ENCODE assay signal across 8 mouse cellular contexts in genomic region chr17:34392321-34392720, GRCm38 (mm10). TPM values are rescaled to one million over a fixed set of nuclear protein-coding genes. Genes with fewer than 3 reads are reported as not detected.
A peak's percentile ranks its signal among the peaks of the same experiment; 100 is the strongest.
DNase-seq lines count a peak whose midpoint lies in the region; ATAC-seq and TF ChIP-seq lines count a peak whose summit lies in the region.

No protein-coding gene starts in this region.

- H3K27me3 ChIP-seq in embryonic facial prominence, embryonic 10.5 days (replicated peaks; ENCODE audit: low read depth, poor library complexity, severe bottlenecking) = peaks cover 24% of the 10 kb centered on the region
- peaks cover 8% of the 10 kb centered on the region; the same call in 1 of the 2 replicates for H3K27me3 ChIP-seq in heart, embryonic 16.5 days (ENCODE audit: control insufficient read depth, insufficient read depth, low read length)
- H3K27me3 ChIP-seq in kidney, embryonic 15.5 days = 0 out of 2 replicates have a peak, but pooled peaks cover 4% of the 10 kb centered on the region
- H3K27me3 ChIP-seq in lung, postnatal 0 days (replicated peaks; ENCODE audit: insufficient read depth, low read length) = no peaks in the 10 kb centered on the region

- H3K27ac ChIP-seq in embryonic facial prominence, embryonic 10.5 days (replicated peaks) = no peak overlapping the region
- H3K27ac ChIP-seq in heart, embryonic 16.5 days (ENCODE audit: low read length) = no peak overlapping the region
- H3K27ac ChIP-seq in kidney, embryonic 15.5 days = no peak overlapping the region
- no peak overlapping the region for H3K27ac ChIP-seq in lung, postnatal 0 days (ENCODE audit: low read length)

- H3K4me3 ChIP-seq in embryonic facial prominence, embryonic 10.5 days = peak overlapping the region; percentile 54
- peak overlapping the region; percentile 44 for H3K4me3 ChIP-seq in heart, embryonic 16.5 days (ENCODE audit: low read length)
- H3K4me3 ChIP-seq in kidney, embryonic 15.5 days (replicated peaks) = peak overlapping the region; percentile 43
- 0 out of 2 replicates have a peak overlapping the region, but pooled peaks have one; percentile 6 for H3K4me3 ChIP-seq in lung, postnatal 0 days (ENCODE audit: low read depth, low read length)

- ATAC-seq in heart, embryonic 16.5 days (replicated peaks; ENCODE audit: extremely low read depth, insufficient read depth, low FRiP score) = no peak; the same call in 1 of the 2 replicates
- ATAC-seq in kidney, embryonic 15.5 days (replicated peaks; ENCODE audit: low FRiP score) = 0 out of 2 replicates have a peak, but pooled peaks have one; percentile 40
- peak; percentile 49 for ATAC-seq in lung, postnatal 0 days

- no peaks in the 10 kb centered on the region for H3K36me3 ChIP-seq in embryonic facial prominence, embryonic 10.5 days (replicated peaks)
- H3K36me3 ChIP-seq in heart, embryonic 16.5 days (ENCODE audit: control insufficient read depth, insufficient read depth) = no peaks in the 10 kb centered on the region
- no peaks in the 10 kb centered on the region for H3K36me3 ChIP-seq in kidney, embryonic 15.5 days
- no peaks in the 10 kb centered on the region for H3K36me3 ChIP-seq in lung, postnatal 0 days (ENCODE audit: insufficient read depth, low read length)

- no peak for TF ChIP-seq EP300 in lung, postnatal 0 days (IDR thresholded peaks at IDR 0.05)

- peaks cover 6% of the 10 kb centered on the region; the same call in 1 of the 2 replicates for H3K4me1 ChIP-seq in embryonic facial prominence, embryonic 10.5 days
- H3K4me1 ChIP-seq in heart, embryonic 16.5 days (ENCODE audit: control insufficient read depth, insufficient read depth, low read length) = no peaks in the 10 kb centered on the region
- H3K4me1 ChIP-seq in kidney, embryonic 15.5 days = peaks cover 9% of the 10 kb centered on the region; the same call in 1 of the 2 replicates
- H3K4me1 ChIP-seq in lung, postnatal 0 days (ENCODE audit: insufficient read depth, low read depth, low read length) = no peaks in the 10 kb centered on the region

- TF ChIP-seq CTCF in lung, postnatal 0 days (IDR thresholded peaks at IDR 0.05) = no peak

- peak; percentile 13 for DNase-seq in thymus, postnatal 14 days
- DNase-seq in thymus, adult 18-20 months = no peak
- DNase-seq in embryonic facial prominence, embryonic 10.5 days (ENCODE audit: low spot score) = peak; percentile 67
- DNase-seq in lung, postnatal 0 days (ENCODE audit: low spot score) = peak; percentile 43
- DNase-seq in retina, embryonic 14.5 days (ENCODE audit: low spot score) = peak; percentile 50
- no peak for DNase-seq in urinary bladder, adult 18-20 months (ENCODE audit: low spot score in 2 of 2)

- peak overlapping the region; percentile 64 for H3K4me2 ChIP-seq in heart, embryonic 16.5 days (ENCODE audit: low read depth, low read length)
- peak overlapping the region; percentile 68 for H3K4me2 ChIP-seq in kidney, embryonic 15.5 days
- H3K4me2 ChIP-seq in lung, postnatal 0 days (replicated peaks; ENCODE audit: low read depth, low read length) = peak overlapping the region; percentile 33; the same call in 1 of the 2 replicates

- WGBS in embryonic facial prominence, embryonic 10.5 days = 5% methylated on average over 24 of the region's 24 CpGs
- 3% methylated on average over 24 of the region's 24 CpGs for WGBS in heart, embryonic 16.5 days
- 3% methylated on average over 24 of the region's 24 CpGs for WGBS in kidney, embryonic 15.5 days
- 2% methylated on average over 24 of the region's 24 CpGs for WGBS in lung, postnatal 0 days

- H3K9me3 ChIP-seq in embryonic facial prominence, embryonic 10.5 days = 0 out of 2 replicates have a peak, but pooled peaks cover 2% of the 10 kb centered on the region
- no peaks in the 10 kb centered on the region for H3K9me3 ChIP-seq in heart, embryonic 16.5 days (replicated peaks; ENCODE audit: control insufficient read depth, low read length)
- H3K9me3 ChIP-seq in kidney, embryonic 15.5 days (replicated peaks) = no peaks in the 10 kb centered on the region
- no peaks in the 10 kb centered on the region for H3K9me3 ChIP-seq in lung, postnatal 0 days (ENCODE audit: low read length)

- H3K9ac ChIP-seq in heart, embryonic 16.5 days (ENCODE audit: low read length) = no peak overlapping the region
- H3K9ac ChIP-seq in kidney, embryonic 15.5 days = peak overlapping the region; percentile 33; the same call in 1 of the 2 replicates
- H3K9ac ChIP-seq in lung, postnatal 0 days (replicated peaks; ENCODE audit: low read depth) = no peak overlapping the region

RNA-seq across cellular contexts. Expression of gene BC051142, which starts 6.3 kb away (rescaled TPM):
- 0.88 and 1.4 TPM in 2 replicates for polyA plus RNA-seq in embryonic facial prominence, embryonic 10.5 days (2016; fragmentation: Nextera tagmentation; extraction: Ambion mirVana)
- polyA plus RNA-seq in heart, embryonic 16.5 days (2015; fragmentation: Nextera tagmentation; extraction: Ambion mirVana) = not detected in 2 replicates
- 0.32 and 0.77 TPM in 2 replicates for polyA plus RNA-seq in kidney, embryonic 15.5 days (2015; fragmentation: Nextera tagmentation; extraction: Ambion mirVana)
- polyA plus RNA-seq in lung, postnatal 0 days (2015; fragmentation: Nextera tagmentation; extraction: Ambion mirVana) = 0.24 and 0.74 TPM in 2 replicates

RNA-seq across cellular contexts. Expression of gene Btnl1, which starts 15.4 kb away (rescaled TPM):
- polyA plus RNA-seq in embryonic facial prominence, embryonic 10.5 days (2016; fragmentation: Nextera tagmentation; extraction: Ambion mirVana) = not detected in 2 replicates
- polyA plus RNA-seq in heart, embryonic 16.5 days (2015; fragmentation: Nextera tagmentation; extraction: Ambion mirVana) = 0.18 TPM in 1 of 2 replicates, not detected in the other
- not detected in 2 replicates for polyA plus RNA-seq in kidney, embryonic 15.5 days (2015; fragmentation: Nextera tagmentation; extraction: Ambion mirVana)
- not detected in 2 replicates for polyA plus RNA-seq in lung, postnatal 0 days (2015; fragmentation: Nextera tagmentation; extraction: Ambion mirVana)

RNA-seq across cellular contexts. Expression of gene Btnl2, which starts 37.7 kb away (rescaled TPM):
- 0.08 TPM in 1 of 2 replicates, not detected in the other for polyA plus RNA-seq in embryonic facial prominence, embryonic 10.5 days (2016; fragmentation: Nextera tagmentation; extraction: Ambion mirVana)
- 0.09 TPM in 1 of 2 replicates, not detected in the other for polyA plus RNA-seq in heart, embryonic 16.5 days (2015; fragmentation: Nextera tagmentation; extraction: Ambion mirVana)
- polyA plus RNA-seq in kidney, embryonic 15.5 days (2015; fragmentation: Nextera tagmentation; extraction: Ambion mirVana) = 0.08 and 0.16 TPM in 2 replicates
- 0.07 TPM in 1 of 2 replicates, not detected in the other for polyA plus RNA-seq in lung, postnatal 0 days (2015; fragmentation: Nextera tagmentation; extraction: Ambion mirVana)

Comparison
In these comparisons a context has a peak if more than half of its experiments do, and no peak if none do; other contexts are left out.
1. DNase-seq: peak in thymus, postnatal 14 days (single experiment), embryonic facial prominence, embryonic 10.5 days (single experiment), lung, postnatal 0 days (single experiment) and retina, embryonic 14.5 days (single experiment); none in thymus, adult 18-20 months (0 of 2) and urinary bladder, adult 18-20 months (0 of 2).
2. Peak in every context shown above with its lines, with median percentiles within 50 percentile points of each other: H3K4me3 ChIP-seq and H3K4me2 ChIP-seq.